Mouse (Mus musculus) midbrain, embryonic 12.5 days (tissue): ENCODE results near the gene Fyb. TPM values are rescaled to one million over a fixed set of nuclear protein-coding genes. Genes with fewer than 3 reads are reported as not detected.

Source experiments
- ATAC-seq: fragments of 200-750 bp; cut with Nextera tagmentation; 2 replicates; pipeline ENCODE4 v1.8.0; 2017; ENCODE audit warnings: low read depth, moderate TSS enrichment, moderate library complexity; ENCODE audit not compliant: low FRiP score
- H3K27ac ChIP-seq: fragments of 300-500 bp; sonication (generic); replicated peaks from 2 replicates; pipeline ENCODE4 v1.5.1; 2016; ENCODE audit warnings: mild to moderate bottlenecking
- H3K27me3 ChIP-seq: fragments of 300-500 bp; sonication (generic); 2 replicates; pipeline ENCODE4 v1.6.1; 2016; ENCODE audit warnings: mild to moderate bottlenecking
- H3K36me3 ChIP-seq: fragments of 300-500 bp; sonication (generic); 2 replicates; pipeline ENCODE4 v1.6.1; 2016
- H3K4me1 ChIP-seq: fragments of 300-500 bp; sonication (generic); 2 replicates; pipeline ENCODE4 v1.6.1; 2016
- H3K4me2 ChIP-seq: fragments of 300-500 bp; sonication (generic); replicated peaks from 2 replicates; pipeline ENCODE4 v1.6.1; 2016; ENCODE audit warnings: mild to moderate bottlenecking, moderate library complexity
- H3K4me3 ChIP-seq: fragments of 300-500 bp; sonication (generic); 2 replicates; pipeline ENCODE4 v1.5.1; 2016; ENCODE audit warnings: mild to moderate bottlenecking
- H3K9ac ChIP-seq: fragments of 300-500 bp; sonication (generic); replicated peaks from 2 replicates; pipeline ENCODE4 v1.6.1; 2016; ENCODE audit warnings: mild to moderate bottlenecking, moderate library complexity
- H3K9me3 ChIP-seq: fragments of 300-500 bp; sonication (generic); 2 replicates; pipeline ENCODE4 v1.6.1; 2016; ENCODE audit warnings: mild to moderate bottlenecking
- WGBS: fragments of 180-500 bp; shearing (Covaris S2); methylation state at CpG from one replicate; pipeline ENCODE4 v1.1.7; 2016; 5-methylcytosine and 5-hydroxymethylcytosine counted together
- polyA plus RNA-seq: library from polyadenylated mRNA; unstranded; fragments of >200 nt; fragmentation: Nextera tagmentation; extraction: Ambion mirVana; gene quantifications from 2 replicates; pipeline ENCODE4 v1.2.1, GENCODE M21; 2016

Gene Fyb
- polyA plus RNA-seq, 1 experiment from 2014 or later: 5.4 TPM

DNA sequence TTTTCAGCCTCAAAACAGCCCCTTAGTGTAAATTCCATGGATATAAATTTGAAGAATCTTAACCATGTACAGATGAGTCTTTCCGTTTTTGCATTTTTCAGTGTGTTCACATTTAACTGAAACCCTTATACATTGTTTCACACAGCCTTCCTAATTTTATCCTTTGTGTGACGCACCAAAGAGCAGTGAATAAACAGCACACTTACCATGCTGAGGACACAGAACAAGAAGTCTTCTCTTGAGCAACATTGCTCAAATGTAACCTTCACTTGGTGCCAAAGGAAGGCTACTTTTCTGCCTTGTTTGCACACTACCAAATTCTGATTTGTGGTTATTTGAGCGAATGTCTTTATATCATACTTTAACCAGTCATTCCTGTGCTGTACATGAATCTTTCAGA is 122.8 kb downstream of the Fyb start:
- Histone ChIP-seq H3K4me2 (no peak overlapping the region), H3K9ac (no peak overlapping the region), H3K9me3 (no peaks in the 10 kb centered on the region), H3K4me3 (no peak overlapping the region), H3K27ac (no peak overlapping the region), H3K27me3 (no peaks in the 10 kb centered on the region), H3K36me3 (no peaks in the 10 kb centered on the region), H3K4me1 (no peaks in the 10 kb centered on the region)
- ATAC-seq: no peak
- WGBS: 91% methylated on average over 3 of the region's 3 CpGs

DNA sequence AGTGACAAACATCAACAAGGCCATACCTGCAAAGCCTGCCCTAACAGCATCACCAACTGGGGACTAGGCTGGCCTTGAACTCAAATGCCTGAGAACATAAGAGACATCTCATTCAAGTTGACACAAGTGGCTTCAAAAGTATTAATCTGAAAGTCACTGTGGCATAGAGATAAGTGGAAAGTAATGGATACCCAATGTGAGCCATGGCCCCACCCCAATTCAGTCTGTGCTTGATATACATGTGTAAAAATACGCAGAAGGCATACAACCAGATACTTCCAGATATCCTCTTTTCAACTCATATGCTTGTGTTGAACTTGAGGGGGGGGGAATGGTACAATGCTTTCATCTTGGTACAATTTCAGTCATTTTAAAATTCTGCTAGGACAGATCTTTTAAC is 124.4 kb downstream of the Fyb start:
- Histone ChIP-seq H3K27me3 (no peaks in the 10 kb centered on the region), H3K4me2 (no peak overlapping the region), H3K27ac (no peak overlapping the region), H3K4me1 (no peaks in the 10 kb centered on the region), H3K9me3 (no peaks in the 10 kb centered on the region), H3K4me3 (no peak overlapping the region), H3K9ac (no peak overlapping the region), H3K36me3 (no peaks in the 10 kb centered on the region)
- WGBS: 83% methylated on average over 1 of the region's 1 CpGs
- ATAC-seq: no peak

DNA sequence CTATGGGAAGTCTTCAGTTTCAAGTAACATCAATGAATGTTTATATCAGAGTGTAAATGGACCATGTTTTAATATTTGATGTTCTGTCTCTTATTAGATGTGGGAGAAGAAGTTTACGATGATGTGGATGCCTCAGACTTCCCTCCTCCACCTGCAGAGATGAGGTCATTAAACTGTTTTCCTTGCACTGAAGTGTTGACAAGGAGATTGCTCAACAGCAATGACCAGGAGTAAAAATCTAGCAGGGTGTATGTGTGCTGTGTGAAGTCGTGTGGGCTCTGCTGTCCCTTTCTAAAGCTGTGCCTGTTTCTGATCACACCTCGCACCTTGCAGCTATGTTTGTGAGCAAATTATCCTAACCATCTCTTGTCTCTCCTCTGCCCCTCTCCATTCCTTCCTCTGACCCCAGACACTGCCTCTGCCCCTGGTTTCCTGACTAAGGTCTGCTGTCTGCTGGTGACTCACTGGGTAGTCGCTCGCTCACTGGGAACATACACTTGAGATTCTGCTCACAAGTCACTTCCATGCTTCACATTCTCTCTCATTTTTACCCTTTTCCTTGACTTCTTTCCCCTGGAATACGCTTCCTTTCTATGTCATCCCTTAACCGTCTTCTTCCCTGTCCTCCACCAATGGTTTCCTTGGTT is 126.2 kb downstream of the Fyb start:
- no peak overlapping the region for H3K4me2 ChIP-seq
- no peak for ATAC-seq
- WGBS: 83% methylated on average over 7 of the region's 7 CpGs

DNA sequence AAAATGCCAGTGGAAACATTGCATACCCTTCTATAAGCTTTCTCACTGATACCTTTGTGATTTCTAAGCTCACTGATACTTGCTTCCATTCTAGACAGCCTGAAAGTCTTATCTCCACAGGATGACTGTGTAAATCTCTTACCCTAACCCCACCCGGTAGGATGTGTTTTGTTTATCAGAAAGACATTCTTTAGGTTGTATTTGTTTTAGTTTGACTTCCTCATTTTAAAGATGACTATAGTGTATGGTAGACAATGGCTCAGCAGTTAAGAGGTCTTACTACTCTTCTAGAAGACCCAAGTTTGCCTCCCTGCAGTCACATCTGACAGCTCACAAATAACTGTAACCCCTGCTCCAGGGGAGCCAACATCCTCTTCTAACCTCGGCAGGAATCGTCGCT is 130.4 kb downstream of the Fyb start:
- no peak for ATAC-seq
- Histone ChIP-seq H3K4me1 (no peaks in the 10 kb centered on the region), H3K27me3 (no peaks in the 10 kb centered on the region), H3K36me3 (no peaks in the 10 kb centered on the region), H3K9ac (no peak overlapping the region), H3K4me2 (no peak overlapping the region), H3K9me3 (no peaks in the 10 kb centered on the region), H3K27ac (no peak overlapping the region), H3K4me3 (no peak overlapping the region)
- 85% methylated on average over 4 of the region's 4 CpGs for WGBS

More for the DNA sequence above, 126.2 kb downstream of the Fyb start:
- Histone ChIP-seq H3K4me3 (no peak overlapping the region), H3K4me1 (no peaks in the 10 kb centered on the region), H3K9ac (no peak overlapping the region), H3K27ac (no peak overlapping the region), H3K27me3 (no peaks in the 10 kb centered on the region), H3K9me3 (no peaks in the 10 kb centered on the region), H3K36me3 (no peaks in the 10 kb centered on the region)

DNA sequence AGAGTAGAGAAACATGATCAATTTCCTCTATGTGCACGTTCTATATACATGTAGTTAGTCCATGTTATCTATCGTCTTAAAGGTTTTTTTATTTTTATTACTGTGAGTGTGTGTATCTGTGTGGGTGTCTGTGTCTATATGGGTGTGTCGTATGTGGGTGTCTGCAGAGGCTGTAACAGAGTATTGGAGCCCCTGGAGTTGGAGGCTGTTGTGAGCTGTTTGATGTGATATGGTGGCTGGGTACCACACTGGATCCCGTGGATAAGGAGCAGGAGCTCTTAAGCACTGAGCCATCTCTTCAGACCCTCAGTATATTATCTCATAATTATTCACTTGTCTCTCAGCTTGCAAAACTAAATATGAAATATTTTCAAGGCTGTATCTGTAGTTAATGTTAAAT is 135.4 kb downstream of the Fyb start:
- Histone ChIP-seq H3K4me1 (no peaks in the 10 kb centered on the region), H3K27me3 (no peaks in the 10 kb centered on the region), H3K4me2 (no peak overlapping the region), H3K9ac (no peak overlapping the region), H3K36me3 (no peaks in the 10 kb centered on the region), H3K4me3 (no peak overlapping the region), H3K9me3 (no peaks in the 10 kb centered on the region), H3K27ac (no peak overlapping the region)
- no peak for ATAC-seq
- WGBS: 94% methylated on average over 4 of the region's 4 CpGs

DNA sequence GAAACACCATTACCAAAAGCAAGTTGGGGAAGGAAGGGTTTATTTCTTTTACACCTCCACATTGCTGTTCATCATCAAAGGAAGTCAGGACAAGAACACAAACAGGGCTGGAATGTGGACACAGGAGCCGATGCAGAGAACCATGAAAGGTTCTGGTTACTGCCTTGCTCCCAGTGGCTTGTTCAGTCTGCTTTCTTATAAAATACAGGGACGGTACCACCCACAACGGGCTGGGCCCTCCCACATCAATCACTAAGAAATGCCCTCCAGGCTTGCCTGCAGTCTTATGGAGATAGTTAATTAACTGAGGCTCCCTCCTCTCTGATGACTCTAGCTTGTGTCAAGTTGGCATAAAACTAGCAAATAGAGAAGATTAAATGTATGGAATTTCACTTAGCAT is 139.3 kb downstream of the Fyb start:
- WGBS: 58% methylated on average over 3 of the region's 3 CpGs
- H3K4me3 ChIP-seq: no peak overlapping the region
- H3K4me2 ChIP-seq: no peak overlapping the region
- H3K4me1 ChIP-seq: no peaks in the 10 kb centered on the region
- H3K27me3 ChIP-seq: no peaks in the 10 kb centered on the region
- no peaks in the 10 kb centered on the region for H3K36me3 ChIP-seq
- no peak overlapping the region for H3K9ac ChIP-seq
- H3K9me3 ChIP-seq: no peaks in the 10 kb centered on the region
- H3K27ac ChIP-seq: no peak overlapping the region
- no peak for ATAC-seq

DNA sequence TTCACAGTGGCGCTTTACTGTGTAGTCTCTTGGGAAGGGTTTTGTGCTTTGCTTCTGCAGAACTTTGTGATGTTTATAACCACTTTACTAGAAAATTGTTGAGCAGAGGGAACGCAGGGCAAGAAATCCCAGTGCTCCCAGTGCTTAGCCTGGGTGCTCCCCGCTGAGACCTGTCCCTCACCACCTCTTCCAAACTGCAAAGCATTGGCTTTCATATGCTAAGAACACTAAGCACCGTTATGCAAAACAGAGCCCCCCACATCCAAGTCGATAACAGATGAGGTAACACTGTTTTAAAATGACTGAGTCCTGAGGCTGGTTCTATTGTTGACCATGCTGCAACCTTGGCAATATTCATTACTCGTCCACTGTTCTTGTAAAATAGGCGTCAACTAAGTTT is 141.3 kb downstream of the Fyb start:
- Histone ChIP-seq H3K4me3 (no peak overlapping the region), H3K4me1 (no peaks in the 10 kb centered on the region), H3K9me3 (no peaks in the 10 kb centered on the region), H3K4me2 (no peak overlapping the region), H3K27me3 (no peaks in the 10 kb centered on the region), H3K36me3 (no peaks in the 10 kb centered on the region), H3K27ac (no peak overlapping the region), H3K9ac (no peak overlapping the region)
- ATAC-seq: no peak
- WGBS: 62% methylated on average over 7 of the region's 7 CpGs

DNA sequence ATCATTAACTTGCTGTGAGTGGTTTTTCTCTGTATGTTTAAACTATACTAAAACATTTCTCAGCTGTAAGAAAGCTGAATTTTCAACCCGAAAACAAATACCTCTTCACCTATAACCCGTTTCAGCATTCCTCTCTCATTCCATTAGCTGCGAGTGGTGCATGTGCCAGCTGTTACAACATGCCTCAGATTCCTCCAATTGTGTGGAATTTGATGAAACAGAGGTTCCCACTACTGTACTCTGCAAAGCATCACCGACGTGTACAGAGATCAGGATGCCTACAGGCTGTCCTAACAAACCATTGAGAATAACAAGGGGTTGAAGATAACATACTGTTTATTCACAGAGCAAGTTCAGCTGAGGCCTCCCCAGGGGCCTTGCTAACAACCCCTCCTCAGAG is 143.4 kb downstream of the Fyb start:
- Histone ChIP-seq H3K27ac (no peak overlapping the region), H3K9ac (no peak overlapping the region), H3K9me3 (no peaks in the 10 kb centered on the region), H3K27me3 (no peaks in the 10 kb centered on the region), H3K4me3 (no peak overlapping the region), H3K4me1 (no peaks in the 10 kb centered on the region), H3K36me3 (no peaks in the 10 kb centered on the region), H3K4me2 (no peak overlapping the region)
- no peak for ATAC-seq
- WGBS: 59% methylated on average over 5 of the region's 5 CpGs

DNA sequence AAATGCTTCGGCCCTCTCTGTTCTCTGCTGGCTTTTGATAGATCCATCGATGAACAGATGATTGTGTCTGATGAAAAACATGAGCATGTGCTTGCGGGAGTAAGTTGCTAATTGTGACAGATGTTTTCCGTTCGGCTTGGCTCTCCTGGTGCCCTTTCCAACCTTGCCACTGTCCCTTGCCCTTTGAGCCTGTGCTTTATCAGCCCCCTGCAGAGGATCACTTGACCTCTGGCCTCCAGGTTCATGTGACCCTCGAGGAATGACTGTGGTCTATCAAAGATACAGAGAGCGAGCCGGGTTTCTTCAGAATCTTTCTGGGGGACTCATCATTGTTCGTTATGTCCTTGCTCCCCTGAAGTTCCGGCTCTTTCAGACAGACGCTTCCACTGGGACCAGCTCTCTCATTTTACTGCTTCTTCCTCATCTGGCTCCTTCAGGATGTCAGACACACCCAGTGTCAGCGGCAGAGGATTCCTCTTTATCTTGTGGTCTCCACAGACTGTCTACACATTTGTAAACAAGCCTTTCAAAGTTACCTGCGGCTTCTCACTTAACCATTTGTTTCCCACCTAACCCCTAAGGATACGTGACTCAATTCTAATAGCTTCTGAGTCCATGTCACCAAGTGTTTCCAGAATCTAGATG is 146.3 kb downstream of the Fyb start:
- Histone ChIP-seq H3K4me2 (no peak overlapping the region), H3K36me3 (no peaks in the 10 kb centered on the region), H3K27me3 (no peaks in the 10 kb centered on the region), H3K4me1 (no peaks in the 10 kb centered on the region), H3K27ac (no peak overlapping the region), H3K9me3 (no peaks in the 10 kb centered on the region), H3K4me3 (no peak overlapping the region), H3K9ac (no peak overlapping the region)
- 43% methylated on average over 14 of the region's 14 CpGs for WGBS
- ATAC-seq: no peak

DNA sequence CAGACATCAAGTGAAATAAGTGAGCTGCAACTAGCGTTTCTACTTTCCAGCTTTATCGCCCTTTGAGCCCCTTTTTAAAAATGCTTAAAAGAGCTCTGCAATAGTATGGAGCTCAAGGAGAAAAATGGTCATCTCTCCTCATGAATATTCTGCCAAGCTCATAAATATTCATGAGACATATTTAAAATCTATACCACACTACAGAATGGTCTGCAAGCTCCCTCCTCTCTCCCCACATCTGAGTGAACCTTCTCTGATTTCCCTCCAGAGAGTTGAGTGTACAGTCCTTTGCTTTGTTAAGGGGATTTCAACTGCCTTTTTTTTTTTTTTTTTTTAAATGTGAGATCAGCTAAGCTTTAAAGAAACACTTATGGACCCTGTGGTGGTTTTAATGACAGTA is 155.8 kb downstream of the Fyb start:
- ATAC-seq: peak; percentile 96
- Histone ChIP-seq H3K36me3 (no peaks in the 10 kb centered on the region), H3K4me2 (no peak overlapping the region), H3K27ac (no peak overlapping the region), H3K4me1 (no peaks in the 10 kb centered on the region), H3K27me3 (no peaks in the 10 kb centered on the region), H3K9me3 (no peaks in the 10 kb centered on the region), H3K9ac (no peak overlapping the region), H3K4me3 (no peak overlapping the region)
- WGBS: 56% methylated on average over 2 of the region's 2 CpGs

DNA sequence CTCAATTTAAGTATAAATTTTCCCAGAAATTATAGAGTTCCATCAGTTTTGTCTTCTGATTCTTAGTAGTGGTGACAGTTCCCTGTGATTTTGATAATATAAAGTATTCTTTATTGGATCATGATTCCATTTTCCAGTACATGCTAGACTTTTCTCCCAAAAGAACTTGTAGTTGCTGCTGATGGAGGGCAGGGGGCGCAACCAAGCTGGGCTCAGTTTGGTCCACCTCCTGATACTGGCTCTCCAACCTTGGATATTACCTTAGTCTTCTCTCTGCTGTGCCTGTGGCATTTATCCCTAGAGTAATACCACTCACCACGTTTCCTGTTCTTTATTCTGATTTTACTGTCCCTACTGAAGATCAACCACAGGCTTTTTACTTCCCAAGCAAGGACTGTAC is 179.5 kb downstream of the Fyb start:
- Histone ChIP-seq H3K4me1 (no peaks in the 10 kb centered on the region), H3K27ac (no peak overlapping the region), H3K9me3 (no peaks in the 10 kb centered on the region), H3K36me3 (no peaks in the 10 kb centered on the region), H3K4me3 (no peak overlapping the region), H3K27me3 (no peaks in the 10 kb centered on the region), H3K9ac (no peak overlapping the region), H3K4me2 (no peak overlapping the region)
- ATAC-seq: no peak
- 74% methylated on average over 2 of the region's 2 CpGs for WGBS

DNA sequence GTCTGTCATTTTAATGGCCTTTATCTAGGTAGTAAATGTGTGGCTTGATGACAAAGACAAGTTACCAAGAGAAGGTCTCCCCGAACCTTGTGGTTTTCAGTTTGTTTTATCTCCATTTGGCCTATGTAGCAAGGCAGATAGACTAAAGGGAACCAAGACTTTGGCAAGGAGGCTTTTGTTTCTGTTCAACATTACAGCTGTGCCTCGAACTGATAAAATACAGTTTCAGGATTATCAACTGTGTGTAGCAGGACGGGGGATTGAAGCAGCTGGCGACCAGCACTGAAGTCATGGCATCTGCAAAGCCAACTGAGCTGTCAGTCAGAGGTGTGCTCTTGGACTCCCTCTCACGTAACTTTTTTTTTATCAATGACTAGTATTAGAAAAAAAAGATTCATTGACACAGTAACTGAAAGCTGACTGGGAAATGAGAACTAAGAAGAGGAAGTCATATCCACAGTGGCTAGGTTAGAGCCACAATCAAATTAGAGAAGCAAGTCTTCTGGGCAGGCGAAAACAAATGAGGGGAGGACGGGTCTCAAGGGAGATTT is 182.8 kb downstream of the Fyb start:
- Histone ChIP-seq H3K36me3 (no peaks in the 10 kb centered on the region), H3K9me3 (no peaks in the 10 kb centered on the region), H3K4me1 (peaks cover 12% of the 10 kb centered on the region), H3K4me3 (no peak overlapping the region), H3K9ac (no peak overlapping the region), H3K27me3 (no peaks in the 10 kb centered on the region), H3K27ac (no peak overlapping the region), H3K4me2 (no peak overlapping the region)
- ATAC-seq: no peak
- WGBS: 67% methylated on average over 7 of the region's 7 CpGs
